Mouse (Mus musculus): ENCODE data around the gene Ngf. TPM values are rescaled to one million over a fixed set of nuclear protein-coding genes. Genes with fewer than 3 reads are reported as not detected.

Gene Ngf
- polyA plus RNA-seq (2015; fragmentation: Nextera tagmentation; extraction: Ambion mirVana), result 0.31 and 0.39 TPM in 2 replicates

GRCm38 (mm10) chr3:102469713-102470448 is at the start of gene Ngf:
Gene Ngf (plus strand): TSS chr3:102469919.
- DNase-seq (ENCODE audit: low spot score) (no peak), ATAC-seq (no peak)
- H3K36me3 ChIP-seq (ENCODE audit: insufficient read depth, low read length), result no peaks in the 10 kb centered on the region
- H3K4me3 ChIP-seq (ENCODE audit: low read depth, low read length), result peak within 1 kb of the TSS; percentile 10; the same call in 1 of the 2 replicates
- no peaks in the 10 kb centered on the region for H3K9me3 ChIP-seq (ENCODE audit: low read length)
- no peaks in the 10 kb centered on the region; the same call in 1 of the 2 replicates for H3K4me1 ChIP-seq (ENCODE audit: insufficient read depth, low read depth, low read length)
- peak within 1 kb of the TSS; percentile 28 for H3K4me2 ChIP-seq (replicated peaks; ENCODE audit: low read depth, low read length)
- under 1% methylated on average over 43 of the region's 43 CpGs for WGBS
- no peak within 1 kb of the TSS for H3K9ac ChIP-seq (replicated peaks; ENCODE audit: low read depth)
- H3K27me3 ChIP-seq (replicated peaks; ENCODE audit: insufficient read depth, low read length), result peaks cover 21% of the 10 kb centered on the region
- no peak within 1 kb of the TSS for H3K27ac ChIP-seq (ENCODE audit: low read length)
- TF ChIP-seq CTCF (IDR thresholded peaks at IDR 0.05) (no peak), EP300 (IDR thresholded peaks at IDR 0.05) (no peak)

DNA sequence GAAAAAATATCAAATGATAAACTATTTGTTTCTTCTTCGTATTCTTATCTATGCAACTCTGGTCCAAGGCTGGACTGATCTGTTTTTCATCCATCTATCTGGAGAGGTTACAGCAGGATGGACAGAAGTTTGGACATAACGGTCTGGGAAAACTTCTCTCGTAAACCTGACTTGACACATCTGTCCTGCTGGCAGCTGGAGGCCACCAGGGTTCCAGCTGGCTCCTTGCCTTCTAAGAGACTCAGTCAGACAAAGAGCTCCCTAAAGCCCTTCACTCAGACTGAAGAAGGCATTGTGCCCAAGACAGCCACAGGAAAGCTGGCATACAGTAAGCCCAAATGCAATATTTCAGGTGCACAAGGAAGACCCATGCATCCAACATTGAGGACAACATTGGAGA is 24.2 kb upstream of the Ngf start:
- Histone ChIP-seq H3K9me3 (ENCODE audit: low read length) (no peaks in the 10 kb centered on the region), H3K36me3 (ENCODE audit: insufficient read depth, low read length) (no peaks in the 10 kb centered on the region), H3K27ac (ENCODE audit: low read length) (no peak overlapping the region), H3K9ac (replicated peaks; ENCODE audit: low read depth) (no peak overlapping the region), H3K4me2 (replicated peaks; ENCODE audit: low read depth, low read length) (no peak overlapping the region), H3K4me1 (ENCODE audit: insufficient read depth, low read depth, low read length) (no peaks in the 10 kb centered on the region), H3K27me3 (replicated peaks; ENCODE audit: insufficient read depth, low read length) (no peaks in the 10 kb centered on the region), H3K4me3 (ENCODE audit: low read depth, low read length) (no peak overlapping the region)
- ATAC-seq (no peak), DNase-seq (ENCODE audit: low spot score) (no peak)
- 54% methylated on average over 3 of the region's 3 CpGs for WGBS
- TF ChIP-seq EP300 (IDR thresholded peaks at IDR 0.05) (no peak), CTCF (IDR thresholded peaks at IDR 0.05) (no peak)

- Histone ChIP-seq H3K4me1 (ENCODE audit: insufficient read depth, low read depth, low read length) (no peaks in the 10 kb centered on the region), H3K9ac (replicated peaks; ENCODE audit: low read depth) (no peak overlapping the region), H3K4me2 (replicated peaks; ENCODE audit: low read depth, low read length) (no peak overlapping the region), H3K9me3 (ENCODE audit: low read length) (no peaks in the 10 kb centered on the region), H3K4me3 (ENCODE audit: low read depth, low read length) (no peak overlapping the region), H3K27ac (ENCODE audit: low read length) (no peak overlapping the region), H3K36me3 (ENCODE audit: insufficient read depth, low read length) (no peaks in the 10 kb centered on the region), H3K27me3 (replicated peaks; ENCODE audit: insufficient read depth, low read length) (no peaks in the 10 kb centered on the region)
- TF ChIP-seq EP300 (IDR thresholded peaks at IDR 0.05), result no peak
- ATAC-seq (no peak), DNase-seq (ENCODE audit: low spot score) (no peak)
- WGBS, result 69% methylated on average over 4 of the region's 4 CpGs
These were observed 23.0 kb upstream of the Ngf start for GRCm38 (mm10) chr3:102446691-102447090.

- Histone ChIP-seq H3K4me2 (replicated peaks; ENCODE audit: low read depth, low read length) (no peak overlapping the region), H3K27me3 (replicated peaks; ENCODE audit: insufficient read depth, low read length) (no peaks in the 10 kb centered on the region), H3K27ac (ENCODE audit: low read length) (no peak overlapping the region), H3K4me1 (ENCODE audit: insufficient read depth, low read depth, low read length) (no peaks in the 10 kb centered on the region), H3K36me3 (ENCODE audit: insufficient read depth, low read length) (no peaks in the 10 kb centered on the region), H3K9ac (replicated peaks; ENCODE audit: low read depth) (no peak overlapping the region), H3K4me3 (ENCODE audit: low read depth, low read length) (no peak overlapping the region), H3K9me3 (ENCODE audit: low read length) (no peaks in the 10 kb centered on the region)
- DNase-seq (ENCODE audit: low spot score) (no peak), ATAC-seq (no peak)
- TF ChIP-seq EP300 (IDR thresholded peaks at IDR 0.05) (no peak), CTCF (IDR thresholded peaks at IDR 0.05) (no peak)
- 30% methylated on average over 6 of the region's 6 CpGs for WGBS
These were observed 15.2 kb upstream of the Ngf start for GRCm38 (mm10) chr3:102454566-102454965.

DNA sequence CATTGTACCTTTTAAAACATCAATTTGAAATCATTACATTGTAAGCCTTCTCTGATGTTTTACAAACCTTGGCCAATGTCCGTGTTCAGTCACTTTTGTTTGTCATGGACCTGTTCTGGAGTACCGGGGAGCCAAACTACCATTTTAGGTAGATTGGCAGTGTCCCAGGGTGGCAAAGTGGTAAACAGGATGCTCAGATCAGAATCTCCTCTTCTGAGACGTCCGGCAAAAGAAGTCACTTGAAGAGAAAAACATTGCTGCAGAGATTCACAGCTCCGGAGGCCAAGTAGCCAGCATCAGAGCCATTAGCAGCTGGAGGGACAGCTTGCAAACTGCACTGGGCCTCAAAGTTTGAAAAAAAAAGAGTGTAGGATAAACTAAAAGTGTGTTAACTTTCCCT is 9.2 kb upstream of the Ngf start:
- H3K36me3 ChIP-seq (ENCODE audit: insufficient read depth, low read length), result no peaks in the 10 kb centered on the region
- ATAC-seq, result no peak
- H3K9me3 ChIP-seq (ENCODE audit: low read length), result no peaks in the 10 kb centered on the region
- no peak for DNase-seq (ENCODE audit: low spot score)
- no peak overlapping the region for H3K4me2 ChIP-seq (replicated peaks; ENCODE audit: low read depth, low read length)
- no peaks in the 10 kb centered on the region for H3K4me1 ChIP-seq (ENCODE audit: insufficient read depth, low read depth, low read length)
- 44% methylated on average over 5 of the region's 5 CpGs for WGBS
- H3K27ac ChIP-seq (ENCODE audit: low read length), result no peak overlapping the region
- TF ChIP-seq CTCF (IDR thresholded peaks at IDR 0.05) (no peak), EP300 (IDR thresholded peaks at IDR 0.05) (no peak)
- H3K4me3 ChIP-seq (ENCODE audit: low read depth, low read length), result no peak overlapping the region
- H3K9ac ChIP-seq (replicated peaks; ENCODE audit: low read depth), result no peak overlapping the region
- H3K27me3 ChIP-seq (replicated peaks; ENCODE audit: insufficient read depth, low read length), result no peaks in the 10 kb centered on the region

GRCm38 (mm10) chr3:102460986-102461385 is 8.7 kb upstream of the Ngf start:
- 65% methylated on average over 6 of the region's 6 CpGs for WGBS
- H3K4me1 ChIP-seq (ENCODE audit: insufficient read depth, low read depth, low read length), result no peaks in the 10 kb centered on the region
- no peaks in the 10 kb centered on the region for H3K27me3 ChIP-seq (replicated peaks; ENCODE audit: insufficient read depth, low read length)
- no peak overlapping the region for H3K9ac ChIP-seq (replicated peaks; ENCODE audit: low read depth)
- no peak overlapping the region for H3K4me2 ChIP-seq (replicated peaks; ENCODE audit: low read depth, low read length)
- no peaks in the 10 kb centered on the region for H3K36me3 ChIP-seq (ENCODE audit: insufficient read depth, low read length)
- H3K9me3 ChIP-seq (ENCODE audit: low read length), result no peaks in the 10 kb centered on the region
- H3K27ac ChIP-seq (ENCODE audit: low read length), result no peak overlapping the region
- no peak for TF ChIP-seq CTCF (IDR thresholded peaks at IDR 0.05)
- no peak for TF ChIP-seq EP300 (IDR thresholded peaks at IDR 0.05)
- no peak for ATAC-seq
- no peak overlapping the region for H3K4me3 ChIP-seq (ENCODE audit: low read depth, low read length)
- no peak for DNase-seq (ENCODE audit: low spot score)
